Mouse (Mus musculus) telencephalon, adult 2 months (tissue): ENCODE measurements around the gene Psmc3ip.

ENCODE experiments used
- DNase-seq: peaks from one replicate; pipeline ENCODE4 v3.0.0-alpha.2; 2011; ENCODE audit warnings: low read depth, low spot score

Psmc3ip gene

DNA sequence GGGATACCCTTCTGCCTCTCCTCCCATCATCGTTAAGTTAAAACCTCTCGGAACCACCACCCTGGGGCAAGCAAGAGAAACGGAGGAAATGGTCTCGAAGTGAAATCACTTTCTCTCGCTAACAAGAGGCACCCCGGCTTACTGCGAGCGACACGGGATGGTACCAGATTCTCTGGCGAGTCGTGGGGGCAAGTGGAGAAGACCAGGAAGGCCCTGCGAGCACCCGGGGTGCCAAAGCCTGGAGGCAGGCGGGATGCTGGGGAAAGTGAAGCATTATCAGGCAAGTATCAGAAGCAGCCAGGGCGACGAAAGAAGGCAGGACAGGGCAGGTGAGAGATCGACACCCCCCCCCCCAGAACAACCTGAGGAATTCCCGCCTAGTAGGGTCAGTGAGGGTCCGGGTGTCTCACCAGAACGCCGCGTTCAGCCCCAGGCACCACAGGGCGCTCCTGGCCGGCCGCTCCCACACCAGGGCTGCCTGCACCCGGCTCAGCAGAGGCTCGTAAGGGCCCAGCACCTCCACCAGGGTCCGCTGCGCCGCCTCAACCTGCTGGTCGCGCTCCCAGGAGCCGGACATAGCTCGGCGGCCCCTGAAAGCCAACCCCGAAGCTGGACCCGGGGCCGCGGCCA, 24.0 kb upstream of the Psmc3ip start:
- DNase-seq = no peak

DNA sequence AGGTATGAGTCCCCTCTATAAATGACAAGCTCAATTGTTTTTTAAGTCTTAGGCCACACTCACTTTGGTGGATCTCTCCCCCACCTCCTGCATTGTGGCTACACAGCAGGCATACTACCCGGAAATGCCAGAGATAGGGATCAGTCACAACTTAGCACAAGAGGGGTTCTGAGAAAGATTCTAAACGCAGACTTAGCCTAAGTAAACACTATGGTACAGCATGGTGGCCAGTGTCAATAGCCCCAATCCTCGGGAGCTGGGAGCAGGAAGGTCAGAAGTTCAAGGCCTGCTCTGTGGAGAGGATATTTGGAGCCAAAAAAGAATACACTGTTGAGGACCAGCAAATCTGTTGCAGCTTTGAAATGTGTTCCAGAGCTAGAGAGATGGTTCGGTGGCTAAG, 22.9 kb upstream of the Psmc3ip start:
- no peak for DNase-seq

GRCm38 (mm10) chr11:101115564-101115963, 20.3 kb upstream of the Psmc3ip start:
- peak; percentile 56 for DNase-seq

DNA sequence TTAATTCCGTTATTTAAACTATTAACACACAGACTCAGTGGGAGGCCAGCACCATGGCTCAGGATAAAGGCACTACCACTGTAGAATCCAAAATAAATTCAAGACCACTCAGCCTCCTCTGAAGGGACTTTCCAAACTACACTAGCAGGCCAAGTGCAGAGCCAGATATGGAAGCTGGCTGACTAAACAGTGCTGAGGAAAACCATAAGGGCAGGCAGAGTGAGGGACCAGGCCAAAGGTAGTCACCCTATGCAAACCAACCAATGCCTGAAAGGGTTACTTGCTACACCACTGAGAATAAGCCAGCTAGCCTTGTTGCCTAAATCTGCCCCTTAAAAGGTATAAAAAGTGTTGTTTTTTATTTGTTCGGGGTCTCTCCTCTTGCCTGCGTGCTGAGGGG, 16.9 kb upstream of the Psmc3ip start:
- DNase-seq = no peak

DNA sequence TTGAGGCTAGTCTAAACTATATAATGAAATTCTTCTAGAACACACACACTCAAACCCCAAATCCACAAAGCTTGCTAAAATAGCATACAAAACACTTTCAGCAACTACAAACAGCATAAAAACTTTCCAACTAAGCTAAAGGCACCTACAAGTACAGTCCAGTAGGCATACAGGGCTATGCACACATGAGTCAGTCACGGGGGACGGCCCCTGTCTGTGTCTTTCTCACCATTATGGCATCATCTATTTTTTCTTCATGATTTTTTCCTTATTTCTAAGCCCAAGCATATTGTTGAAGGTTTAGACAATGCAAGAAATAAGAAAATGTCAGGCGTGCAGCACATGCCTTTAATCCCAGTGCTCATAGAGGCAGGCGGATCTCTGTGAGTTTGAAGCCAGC, 15.9 kb upstream of the Psmc3ip start:
- no peak for DNase-seq

GRCm38 (mm10) chr11:101110708-101111107, 15.5 kb upstream of the Psmc3ip start:
- DNase-seq = no peak

DNA sequence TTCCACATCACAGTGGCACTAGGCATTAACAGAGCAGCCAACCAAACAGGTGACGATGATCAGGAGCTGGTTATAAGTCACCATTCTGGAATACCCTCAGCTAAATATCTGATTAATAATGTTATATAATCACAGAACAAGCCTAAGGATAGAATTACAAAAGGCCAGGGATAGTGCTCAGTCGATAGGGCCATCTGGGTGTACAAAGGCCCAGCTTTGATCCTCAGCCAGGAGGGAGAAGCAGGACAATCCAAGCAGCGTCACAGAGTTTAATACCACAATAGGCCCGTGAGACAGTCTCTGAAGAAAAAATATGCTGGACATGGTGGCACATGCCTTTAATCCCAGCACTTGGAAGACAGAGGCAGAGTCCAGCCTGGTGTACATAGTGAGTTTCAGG, 14.1 kb upstream of the Psmc3ip start:
- DNase-seq = no peak

- no peak for DNase-seq
These were observed 7.8 kb upstream of the Psmc3ip start for GRCm38 (mm10) chr11:101103011-101103410.

- no peak for DNase-seq
These were observed 3.0 kb upstream of the Psmc3ip start for GRCm38 (mm10) chr11:101098231-101098630.

GRCm38 (mm10) chr11:101094930-101095313, 314 bp downstream of the Psmc3ip start:
- no peak for DNase-seq

- DNase-seq = no peak
These were observed 5.3 kb downstream of the Psmc3ip start for GRCm38 (mm10) chr11:101089931-101090330.

- no peak for DNase-seq
These were observed 7.6 kb downstream of the Psmc3ip start for GRCm38 (mm10) chr11:101087682-101088055.

GRCm38 (mm10) chr11:101086756-101087681, 8.2 kb downstream of the Psmc3ip start, which contains the start of gene Mlx:
TSS of gene Mlx (plus strand) at chr11:101087277.
- peak; percentile 94 for DNase-seq

- DNase-seq = no peak
These were observed 8.9 kb downstream of the Psmc3ip start for GRCm38 (mm10) chr11:101086323-101086674.

- no peak for DNase-seq
These were observed 9.5 kb downstream of the Psmc3ip start for GRCm38 (mm10) chr11:101085617-101086322.

DNA sequence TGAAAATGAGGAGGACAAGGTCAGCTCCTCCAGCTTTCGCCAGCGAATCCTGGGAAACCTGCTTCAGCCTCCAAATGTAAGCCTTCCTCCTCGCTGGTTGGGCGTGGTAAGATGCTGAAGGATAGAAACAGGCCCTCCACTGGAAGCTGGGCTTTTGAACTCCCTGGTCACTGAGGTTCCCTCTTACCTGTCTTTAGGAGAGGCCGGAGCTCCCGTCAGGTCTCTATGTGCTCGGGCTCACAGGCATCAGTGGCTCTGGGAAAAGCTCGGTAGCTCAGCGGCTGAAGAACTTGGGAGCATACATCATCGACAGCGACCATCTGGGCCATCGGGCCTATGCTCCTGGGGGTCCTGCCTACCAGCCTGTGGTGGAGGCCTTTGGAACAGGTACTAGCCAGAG, 10.4 kb downstream of the Psmc3ip start:
- no peak for DNase-seq

DNA sequence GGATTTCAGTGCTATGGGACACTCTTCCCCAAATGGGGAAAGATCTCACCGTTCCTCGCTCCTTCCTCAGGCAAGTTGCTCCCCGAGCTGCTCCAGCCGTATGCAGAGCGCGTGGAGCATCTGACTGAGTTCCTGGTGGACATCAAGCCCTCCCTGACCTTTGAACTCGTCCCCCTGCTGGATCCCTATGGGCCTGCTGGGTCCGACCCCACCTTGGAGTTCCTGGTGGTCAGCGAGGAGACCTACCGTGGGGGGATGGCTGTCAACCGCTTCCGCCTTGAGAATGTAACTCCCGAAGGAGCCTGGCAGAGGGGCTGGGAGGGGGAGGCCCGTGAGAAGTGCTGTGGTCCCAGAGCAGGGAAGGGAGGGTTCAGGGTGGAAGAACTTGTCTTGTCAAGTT, 11.0 kb downstream of the Psmc3ip start:
- DNase-seq = no peak

DNA sequence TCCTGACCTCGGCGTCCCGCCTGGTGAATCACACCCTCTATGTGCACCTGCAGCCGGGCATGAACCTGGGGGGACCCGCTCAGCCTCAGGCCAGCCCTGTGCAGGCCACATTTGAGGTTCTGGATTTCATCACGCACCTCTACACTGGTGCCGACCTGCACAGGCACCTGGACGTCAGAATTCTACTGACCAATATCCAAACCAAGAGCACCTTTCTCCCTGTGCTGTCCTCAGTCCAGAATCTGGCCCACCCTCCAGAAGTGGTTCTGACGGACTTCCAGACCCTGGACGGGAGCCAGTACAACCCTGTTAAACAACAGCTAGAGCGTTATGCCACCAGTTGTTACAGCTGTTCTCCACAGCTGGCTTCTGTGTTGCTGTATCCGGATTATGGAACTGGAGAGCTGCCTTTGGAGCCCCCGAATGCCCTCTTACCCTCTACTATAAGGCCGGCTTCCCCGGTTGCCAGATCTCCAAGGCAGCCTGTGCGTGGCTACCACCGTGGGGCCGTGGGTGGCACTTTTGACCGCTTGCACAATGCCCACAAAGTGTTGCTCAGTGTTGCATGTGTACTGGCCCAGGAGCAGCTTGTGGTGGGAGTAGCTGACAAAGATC, 12.0 kb downstream of the Psmc3ip start:
- no peak for DNase-seq

GRCm38 (mm10) chr11:101082208-101083082, 12.8 kb downstream of the Psmc3ip start, which contains the start of gene Coasy:
TSS of gene Coasy (plus strand) at chr11:101082565.
- DNase-seq = peak; percentile 95

DNA sequence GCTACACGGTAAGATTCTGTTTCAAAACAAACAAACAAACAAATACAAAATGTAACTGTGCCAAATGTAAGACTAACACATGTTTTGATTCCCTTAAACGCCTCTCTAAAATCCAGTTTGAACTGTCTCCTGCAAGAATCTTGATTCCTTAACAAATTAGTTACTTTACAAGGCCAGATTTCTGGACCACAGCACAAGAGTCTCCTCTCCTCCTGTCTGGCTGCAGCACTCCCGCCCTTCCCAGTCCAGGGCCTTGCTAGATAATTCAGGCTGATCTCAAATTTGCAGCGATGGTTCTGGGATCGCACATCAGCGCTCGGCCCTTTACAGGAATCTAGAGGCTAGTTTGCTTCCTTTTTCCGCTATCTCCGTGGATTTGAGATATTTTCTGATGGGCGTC, 13.6 kb downstream of the Psmc3ip start:
- DNase-seq = no peak

GRCm38 (mm10) chr11:101080421-101080820, 14.8 kb downstream of the Psmc3ip start:
- no peak for DNase-seq
